Mouse (Mus musculus) spleen, adult 2 months (tissue): ENCODE measurements around the gene Dnajc8.

Source experiments
- CTCF ChIP-seq: fragments of 200-500 bp; IDR thresholded peaks from 2 replicates; pipeline ENCODE4 v1.5.1; 2011; ENCODE audit warnings: mild to moderate bottlenecking, inconsistent platforms; ENCODE audit not compliant: insufficient read depth, insufficient read length, insufficient replicate concordance; ENCODE audit errors: extremely low read depth
- POLR2A ChIP-seq: fragments of 200-500 bp; IDR thresholded peaks from 2 replicates; pipeline ENCODE4 v1.6.1; 2011; ENCODE audit warnings: low read depth, low read length, inconsistent platforms

- no peak for TF ChIP-seq CTCF
- TF ChIP-seq POLR2A, result no peak
These were observed 63.5 kb downstream of the Dnajc8 start for GRCm38 (mm10) chr4:132598861-132599260.
